Mouse (Mus musculus) urinary bladder, postnatal 4 days (tissue): ENCODE measurements around the gene Ints6l.
A peak's percentile ranks its signal among the peaks of the same experiment; 100 is the strongest.
"Not testable (repeated sequence)": the region's sequence is repeated elsewhere in the genome, so short reads cannot be mapped to it uniquely, and the experiment has no call there.

ENCODE experiments used
- DNase-seq, 2 experiments: peaks; one replicate each; pipeline ENCODE4 v3.0.0; 2021 to 2022; ENCODE audit warnings: low spot score in 2 of 2

The Ints6l gene

DNA sequence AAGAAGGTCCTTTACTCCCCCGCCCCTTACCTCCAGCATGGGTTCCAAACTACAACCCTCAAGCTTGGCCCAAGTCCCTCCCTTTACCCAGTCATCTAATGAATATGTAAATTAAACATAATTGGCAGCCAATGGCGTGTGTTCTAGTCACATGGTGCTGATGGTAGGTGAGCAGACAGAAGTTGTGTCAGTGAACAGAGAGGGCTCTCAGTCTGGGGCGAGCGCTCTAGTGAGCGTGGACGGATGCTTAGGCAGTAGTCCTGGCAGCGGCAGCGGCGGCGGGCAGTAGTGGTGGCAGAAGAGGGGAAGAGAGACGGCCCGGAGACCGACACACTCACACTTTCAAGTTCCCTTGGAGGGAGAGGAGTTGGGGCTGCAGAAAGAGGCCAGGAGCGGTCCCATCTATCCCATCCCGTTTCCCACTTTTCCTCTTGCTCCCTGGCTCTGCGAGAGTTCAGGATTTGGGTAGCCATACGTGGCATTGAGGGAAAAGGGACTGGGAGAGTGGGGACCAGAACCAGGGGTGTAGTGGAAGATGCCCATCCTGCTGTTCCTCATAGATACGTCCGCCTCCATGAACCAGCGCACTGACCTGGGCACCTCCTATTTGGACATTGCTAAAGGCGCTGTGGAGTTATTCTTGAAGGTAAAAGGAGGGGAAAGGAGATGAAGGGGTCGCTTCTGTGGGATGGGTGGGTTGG is at the start of gene Ints6l:
Gene Ints6l (plus strand): TSS at position 187 of the 701 bp plus-strand sequence.
- peak; percentile 41 to 63 for DNase-seq

DNA sequence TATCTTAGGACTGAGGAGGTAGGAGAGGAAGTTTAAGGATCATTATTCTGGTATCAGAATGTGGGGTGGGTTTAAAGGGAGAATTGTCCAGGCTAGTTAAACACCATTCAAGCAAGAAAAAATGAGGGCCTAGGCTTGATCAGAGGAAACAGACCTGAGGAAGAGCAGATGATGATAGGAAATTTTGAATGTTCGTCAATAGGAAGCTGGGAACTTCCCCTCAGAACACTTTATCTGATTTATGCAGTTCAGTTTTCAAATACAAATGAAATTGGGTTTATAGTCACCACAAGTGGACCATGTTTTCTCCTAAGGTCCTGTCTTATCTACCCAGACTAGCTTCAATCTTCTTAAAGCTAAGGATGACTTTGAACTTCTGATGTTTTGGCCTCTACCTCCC is 49.2 kb upstream of the Ints6l start:
- DNase-seq, result no peak

DNA sequence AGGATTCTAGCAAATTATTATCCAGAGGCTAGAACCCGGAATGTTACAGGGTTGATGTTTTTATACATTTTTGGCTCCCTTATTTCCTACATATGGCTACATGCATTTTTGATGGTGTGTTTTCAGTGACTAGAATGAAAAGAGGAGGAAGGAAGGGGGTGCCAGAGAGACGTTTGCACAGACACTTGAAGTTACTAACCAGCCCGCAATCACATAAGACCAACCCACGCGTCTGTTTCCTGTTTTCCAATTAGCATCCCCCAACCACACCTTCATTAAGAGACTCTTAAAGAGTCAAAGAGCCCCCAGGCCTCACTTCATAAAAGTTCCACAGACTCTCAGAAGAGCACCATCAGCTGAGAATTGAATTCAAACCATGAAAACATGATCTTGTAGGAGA is 48.5 kb upstream of the Ints6l start:
- DNase-seq, result no peak

DNA sequence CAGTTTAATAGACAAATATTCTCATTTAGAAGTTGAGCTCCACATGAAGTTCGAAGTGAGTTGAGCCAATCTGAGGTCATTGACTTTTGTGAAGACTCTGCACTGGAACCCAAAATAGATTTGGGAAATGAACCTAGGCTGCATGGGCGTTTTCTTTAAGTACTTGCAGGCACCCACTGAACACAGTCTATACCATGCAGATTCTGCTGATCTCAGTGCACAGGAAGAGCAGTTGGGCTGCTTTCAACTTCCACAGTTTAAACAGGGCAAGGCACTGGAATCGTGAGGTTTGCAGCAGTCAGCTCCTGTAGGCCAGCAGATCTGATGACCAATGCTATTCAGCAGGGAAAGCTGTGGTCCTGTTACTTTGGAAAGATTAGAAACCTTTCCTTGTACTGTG is 38.4 kb upstream of the Ints6l start:
- DNase-seq, result no peak

DNA sequence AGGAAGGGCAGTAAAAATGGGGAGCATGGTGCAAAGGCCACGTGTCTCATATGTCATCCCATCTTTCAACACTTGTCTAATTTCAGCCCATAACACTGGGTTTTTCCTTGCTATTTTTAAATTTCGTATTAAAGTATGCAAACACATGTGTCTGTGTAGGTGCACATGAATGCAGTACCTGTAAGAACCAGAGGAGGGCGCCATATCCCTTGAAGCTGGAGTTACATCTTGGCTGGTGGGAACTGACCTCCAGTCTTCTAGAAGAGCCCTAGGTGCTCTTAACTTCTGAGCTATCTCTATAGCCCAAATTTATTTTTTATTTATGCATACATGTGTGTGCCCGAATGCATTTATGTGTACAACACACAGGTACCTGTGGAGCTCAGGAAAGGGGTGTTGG is 37.1 kb upstream of the Ints6l start:
- DNase-seq, result no peak

DNA sequence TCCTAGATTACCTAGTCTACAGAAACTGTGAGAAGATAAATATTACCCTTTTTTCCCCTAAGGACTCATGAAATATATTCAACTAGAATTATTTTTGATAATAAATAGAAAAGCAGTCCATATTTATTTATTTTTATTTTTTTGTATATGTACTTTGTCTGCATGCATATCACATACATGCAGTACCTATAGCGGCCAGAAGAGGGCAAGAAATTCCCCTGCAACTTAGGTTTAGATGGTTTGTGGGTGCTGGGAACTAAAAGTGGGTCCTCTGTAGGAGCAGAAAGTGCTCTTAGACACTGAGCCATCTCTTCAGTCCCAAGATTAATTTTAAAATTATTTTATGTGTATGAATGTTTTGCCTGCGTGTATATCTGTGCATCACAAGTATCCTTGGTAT is 24.1 kb upstream of the Ints6l start:
- DNase-seq, result no peak

DNA sequence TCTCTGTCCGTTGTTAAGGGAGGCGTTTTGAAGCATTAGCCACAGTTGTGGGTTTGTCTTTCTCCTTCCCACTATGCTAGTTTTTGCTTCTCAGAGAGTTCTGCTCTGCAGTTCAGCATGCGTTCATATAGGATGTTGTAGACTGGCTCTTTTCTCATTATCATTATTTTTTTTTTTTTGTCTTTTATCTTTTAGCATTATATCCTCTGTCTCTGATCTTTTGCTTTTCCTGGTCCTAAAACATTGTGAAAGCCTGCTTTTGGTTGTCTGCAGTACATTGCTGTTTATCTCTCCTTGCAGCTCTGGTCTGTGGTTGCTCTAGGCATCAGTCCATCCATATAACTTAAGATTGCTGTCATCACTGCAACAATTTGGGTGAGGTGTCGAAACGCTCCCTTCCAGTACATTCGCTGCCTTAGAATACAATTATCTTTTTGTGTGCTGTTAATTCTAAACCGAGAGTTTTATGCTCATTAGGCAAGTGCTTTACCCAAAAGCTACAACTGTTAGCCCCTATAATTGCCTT is 18.8 kb upstream of the Ints6l start:
- DNase-seq, result no peak

DNA sequence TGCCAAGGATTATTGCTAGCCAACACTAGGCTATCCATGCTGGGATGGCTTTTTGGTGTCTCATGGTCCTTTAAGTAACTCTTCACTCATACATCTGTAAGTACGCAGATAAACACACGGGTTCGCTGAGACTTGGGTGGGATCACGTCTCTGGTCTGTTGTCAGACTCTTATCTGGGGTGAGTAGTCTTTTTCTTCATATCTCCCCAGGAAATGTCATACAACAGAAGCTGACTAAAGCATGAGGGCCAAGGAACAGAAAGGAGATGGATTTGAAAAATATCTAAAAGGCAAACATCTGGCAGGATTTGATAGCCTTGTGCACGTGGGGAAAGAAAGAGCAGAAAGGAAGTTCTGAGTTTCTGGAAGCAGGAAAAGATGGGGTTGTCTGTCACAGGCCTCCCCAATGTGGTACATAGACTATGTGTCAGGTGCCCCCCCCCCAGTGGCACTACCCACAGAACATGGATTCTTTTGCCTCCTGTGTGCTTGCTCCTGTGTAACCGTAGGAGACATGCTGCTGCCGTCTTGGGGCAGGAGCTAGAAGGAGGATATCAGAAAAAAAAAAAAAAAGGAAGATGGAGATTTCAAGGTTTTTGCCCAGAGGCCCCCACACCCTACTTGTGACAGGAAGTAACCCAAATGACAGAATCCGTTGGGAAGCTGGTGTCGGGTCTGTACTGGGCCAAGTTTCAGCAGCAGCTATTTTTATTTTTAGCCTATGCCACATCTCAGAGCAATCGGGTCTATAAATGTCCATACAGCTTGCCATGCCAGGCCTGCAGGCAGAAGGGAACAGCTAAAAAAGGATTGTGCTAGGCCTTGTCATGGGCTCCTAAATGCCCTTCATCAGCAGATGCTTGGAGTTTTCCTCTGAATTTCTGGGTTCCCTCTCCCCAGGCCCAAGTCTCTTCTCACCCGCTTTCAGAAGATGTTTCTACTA is 7.9 kb upstream of the Ints6l start:
- DNase-seq, result no peak

DNA sequence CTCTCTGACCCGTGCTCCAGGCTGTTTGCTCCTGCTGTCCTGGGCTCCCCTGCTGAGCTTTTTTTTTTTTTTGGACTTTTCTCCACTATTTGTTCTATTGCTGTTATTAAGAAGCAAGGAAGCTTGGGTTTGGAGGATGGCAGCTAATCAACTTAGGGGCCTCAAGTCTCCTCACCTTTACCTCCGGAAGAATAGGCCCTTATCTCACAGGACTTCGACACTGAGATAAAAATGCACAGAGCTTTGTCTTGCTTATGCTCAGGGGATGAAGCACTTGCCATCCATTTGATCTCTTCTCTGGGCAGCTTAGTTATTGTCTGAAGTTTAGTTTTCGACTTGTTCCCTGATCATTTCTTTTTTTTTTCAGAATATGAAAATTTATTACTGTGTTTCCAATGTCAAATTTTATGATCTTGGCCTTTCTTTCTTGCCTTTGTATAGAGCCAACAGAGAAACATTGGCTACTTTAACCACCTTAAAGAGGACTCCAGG is 7.1 kb upstream of the Ints6l start, which contains the start of gene Gm2174:
Gene Gm2174 (plus strand): TSS at position 442 of the 492 bp plus-strand sequence.
- DNase-seq, result no peak

DNA sequence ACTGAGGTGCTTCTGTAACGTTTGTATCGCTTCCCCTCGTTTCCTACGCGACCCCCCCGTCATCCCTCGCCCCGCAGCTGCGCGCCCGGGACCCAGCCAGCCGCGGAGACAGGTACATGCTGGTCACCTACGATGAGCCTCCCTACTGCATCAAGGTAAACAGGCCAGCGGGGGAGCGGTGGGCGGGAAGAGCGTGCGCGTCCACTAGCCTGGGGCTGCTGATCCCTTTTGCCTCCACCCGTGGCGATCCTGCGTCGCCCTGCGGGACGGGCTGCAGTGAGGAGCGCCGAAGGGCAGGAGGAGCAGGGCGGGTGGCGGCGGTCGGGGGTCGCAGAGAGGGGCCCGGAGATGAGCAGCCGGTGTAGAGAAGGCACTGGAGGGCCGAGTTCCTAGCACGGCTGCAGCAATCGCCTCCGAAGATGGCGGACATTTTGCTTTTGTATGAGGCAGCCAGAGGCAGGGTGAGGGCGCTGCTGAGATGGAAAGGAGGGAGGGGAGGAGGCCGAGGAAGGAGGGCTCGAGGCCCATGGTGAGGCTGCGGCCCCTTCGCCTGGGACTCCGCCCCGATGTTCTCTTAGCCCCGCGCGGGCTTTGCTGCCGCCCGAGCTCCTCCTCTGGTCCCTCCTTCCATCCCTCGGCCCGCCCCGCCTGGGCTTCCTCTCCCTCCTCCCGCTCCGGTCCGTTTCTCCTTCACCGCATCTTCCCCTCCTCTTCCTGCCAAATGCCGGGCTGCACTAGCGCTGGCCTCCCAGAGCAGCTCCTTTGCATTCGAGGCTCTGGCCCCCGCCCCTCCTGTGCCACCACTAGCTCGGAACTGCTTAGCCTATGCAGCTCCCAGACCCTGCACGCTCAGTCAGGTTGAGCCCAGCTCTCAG is 952 bp downstream of the Ints6l start:
- DNase-seq, result peak; percentile 86 to 89

DNA sequence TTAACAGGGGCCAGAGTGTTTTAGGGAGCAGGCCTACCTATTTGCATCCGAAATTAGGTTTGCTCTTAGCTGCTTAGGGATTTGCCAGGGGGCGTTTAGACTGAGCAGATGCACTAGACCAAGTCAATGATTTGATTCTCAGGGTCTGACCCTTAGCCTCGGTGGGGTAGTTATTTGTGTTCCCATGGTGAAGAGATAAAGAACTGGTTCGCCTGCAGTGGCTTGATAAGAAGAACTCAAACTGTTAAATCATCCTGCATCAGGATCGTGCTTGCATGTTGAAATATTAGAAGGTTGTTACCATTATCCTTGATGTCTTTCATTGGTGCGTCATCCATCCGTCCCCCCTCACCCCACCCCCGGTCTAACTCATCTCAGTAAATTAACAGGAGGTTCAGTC is 1.7 kb downstream of the Ints6l start:
- DNase-seq, result no peak

DNA sequence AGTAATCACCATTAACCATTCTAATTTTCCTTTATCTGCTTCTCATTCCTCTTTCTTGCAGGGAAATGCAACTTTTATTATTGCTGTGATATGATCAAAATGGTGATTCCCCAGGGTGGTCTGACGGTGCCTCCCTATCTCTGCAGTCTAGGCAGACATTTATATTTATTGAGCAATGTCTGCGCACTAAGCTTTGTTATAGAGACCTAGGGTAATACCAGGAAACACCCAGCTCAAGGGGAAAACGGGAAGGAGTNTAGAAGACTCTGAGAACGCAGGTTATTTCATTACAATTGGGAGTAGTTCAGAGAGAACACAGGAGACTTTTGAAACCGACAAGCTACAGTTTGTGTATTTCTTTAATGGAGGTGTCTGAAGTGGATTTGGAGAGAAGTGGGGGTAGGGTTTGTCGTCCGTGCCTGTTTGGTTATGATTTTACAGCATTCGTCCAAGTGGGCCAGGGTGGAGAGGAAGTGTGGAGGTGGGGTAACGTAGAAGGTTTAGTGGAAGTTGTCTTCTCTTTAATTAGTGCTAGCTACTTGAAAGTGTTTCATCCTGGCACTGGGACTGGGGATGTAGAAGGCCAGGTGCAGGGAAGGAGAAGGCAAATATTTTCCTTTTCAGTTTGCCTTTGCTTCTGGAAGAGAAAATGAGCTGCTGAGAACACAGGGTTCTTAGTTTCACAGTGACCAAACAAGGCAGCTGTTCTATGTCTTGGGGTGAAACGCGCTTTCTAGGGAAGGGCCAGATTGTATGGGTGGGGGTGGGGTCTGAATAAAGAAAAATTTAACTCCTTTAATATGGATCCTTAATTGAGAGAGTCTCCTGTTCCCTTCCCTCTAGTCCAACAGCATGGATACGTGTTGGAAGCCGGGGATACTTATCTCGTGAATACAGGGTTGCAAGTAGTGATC is 7.6 kb downstream of the Ints6l start:
- no peak for DNase-seq

DNA sequence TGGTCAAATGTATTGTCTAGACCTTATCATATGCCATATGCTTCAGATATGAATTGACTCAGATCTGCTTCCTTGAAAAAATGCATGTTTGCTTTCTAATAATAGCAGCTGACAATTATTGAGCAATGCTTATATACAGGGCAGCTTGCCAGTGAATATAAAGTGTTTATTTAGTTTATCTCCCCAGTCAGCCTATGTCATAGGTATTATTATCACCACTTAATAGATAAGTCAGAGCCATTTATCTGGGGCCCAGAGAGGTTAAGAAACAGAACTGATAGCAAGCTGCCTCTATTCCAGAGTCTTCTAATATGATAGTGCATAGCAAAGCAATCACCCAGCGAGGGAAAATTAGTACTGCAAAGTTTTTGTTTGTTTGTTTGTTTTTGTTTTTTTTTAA is 10.2 kb downstream of the Ints6l start:
- no peak for DNase-seq

DNA sequence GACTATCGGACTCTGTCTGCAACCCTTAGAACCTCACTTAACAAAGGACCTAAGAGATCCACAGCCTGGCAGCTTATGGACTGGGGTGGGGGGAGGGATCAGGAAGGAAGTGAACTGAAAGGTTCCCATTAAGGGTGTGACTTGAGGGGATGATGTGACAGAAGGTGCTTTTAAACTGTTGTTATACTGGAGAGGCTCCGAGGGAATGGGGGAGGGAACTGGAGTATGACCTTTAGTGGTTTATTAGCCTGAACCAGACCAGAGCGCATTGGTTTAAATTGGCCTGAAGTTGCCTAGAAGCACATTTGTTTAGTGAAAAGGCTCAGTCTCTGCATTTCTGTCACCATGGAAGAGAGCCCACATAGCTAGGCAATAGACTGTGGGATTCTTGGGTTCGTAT is 13.0 kb downstream of the Ints6l start:
- no peak for DNase-seq

DNA sequence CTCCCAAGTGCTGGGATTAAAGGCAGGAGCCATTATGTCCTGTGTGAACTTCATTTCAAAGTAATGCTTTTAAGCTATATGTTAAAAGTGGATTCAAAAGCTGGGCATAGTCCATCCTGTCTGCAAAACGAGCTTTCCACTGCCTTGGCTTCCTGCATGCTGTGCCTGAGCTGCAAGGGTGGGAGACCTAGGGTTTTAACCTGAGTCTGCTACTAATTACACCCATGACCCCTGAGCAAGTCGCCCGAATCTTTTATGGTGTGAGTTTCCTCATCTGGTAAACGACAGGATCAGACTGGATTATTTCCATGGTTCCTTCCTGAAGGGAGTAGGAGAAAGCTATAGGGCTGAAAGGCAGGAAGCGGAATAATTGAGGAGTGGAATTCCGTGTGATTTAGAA is 13.8 kb downstream of the Ints6l start:
- no peak for DNase-seq

DNA sequence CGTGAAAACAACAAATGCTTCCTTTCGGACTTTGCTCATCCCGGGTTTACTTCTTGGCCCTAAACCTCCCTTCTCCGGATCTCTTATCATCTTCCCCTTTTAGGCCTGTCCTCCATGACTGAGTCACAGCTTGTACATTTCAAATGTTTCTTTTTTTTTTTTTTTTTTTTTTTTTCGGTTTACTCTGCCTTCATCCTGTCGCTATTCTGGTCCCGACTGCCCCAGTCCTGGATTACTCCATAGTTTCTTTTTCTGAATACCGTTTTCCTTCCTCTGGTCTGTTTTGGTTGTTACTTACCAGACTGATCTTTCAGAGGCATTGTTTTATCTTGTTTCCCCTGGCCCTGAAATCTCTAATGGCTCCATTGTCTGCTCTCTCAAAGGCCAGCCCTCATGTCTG is 19.4 kb downstream of the Ints6l start:
- DNase-seq, result no peak

DNA sequence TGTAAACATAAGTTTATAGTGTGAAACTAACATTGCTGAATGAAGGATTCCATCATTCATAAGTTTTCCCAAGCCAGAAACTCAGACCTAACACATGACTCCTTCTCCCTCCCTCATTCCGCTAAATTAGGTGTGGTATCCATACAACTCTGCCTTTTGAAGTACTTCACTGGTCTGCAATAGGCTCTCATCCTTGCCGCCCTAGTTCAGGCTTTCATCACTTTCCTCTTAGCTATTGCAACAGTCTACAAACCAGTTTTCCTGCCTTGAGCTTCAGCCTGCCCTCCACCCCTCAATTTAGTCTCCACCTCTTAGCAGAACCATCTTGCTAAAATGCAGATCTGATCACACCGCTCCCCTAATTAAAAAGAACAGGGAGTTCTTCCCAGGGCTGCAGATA is 22.9 kb downstream of the Ints6l start:
- no peak for DNase-seq

DNA sequence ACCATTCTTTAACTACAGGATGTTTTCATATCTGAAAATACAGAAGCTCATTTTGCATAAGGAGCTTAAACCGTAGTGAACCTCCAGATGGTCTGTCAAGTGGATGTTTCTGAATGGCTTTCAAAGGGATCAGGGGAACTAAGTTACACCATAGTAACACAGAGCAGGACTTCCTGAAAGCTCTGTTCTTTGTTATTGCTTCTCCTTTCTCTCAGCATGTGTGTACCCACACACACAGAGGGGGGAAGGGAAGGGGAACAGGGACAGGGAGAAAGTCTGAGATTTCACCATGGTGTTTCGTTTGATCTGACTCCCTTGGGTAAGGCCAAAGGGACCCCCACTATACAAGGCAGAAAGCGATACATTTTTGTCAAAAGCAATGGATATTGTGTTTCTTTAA is 27.2 kb downstream of the Ints6l start:
- no peak for DNase-seq

DNA sequence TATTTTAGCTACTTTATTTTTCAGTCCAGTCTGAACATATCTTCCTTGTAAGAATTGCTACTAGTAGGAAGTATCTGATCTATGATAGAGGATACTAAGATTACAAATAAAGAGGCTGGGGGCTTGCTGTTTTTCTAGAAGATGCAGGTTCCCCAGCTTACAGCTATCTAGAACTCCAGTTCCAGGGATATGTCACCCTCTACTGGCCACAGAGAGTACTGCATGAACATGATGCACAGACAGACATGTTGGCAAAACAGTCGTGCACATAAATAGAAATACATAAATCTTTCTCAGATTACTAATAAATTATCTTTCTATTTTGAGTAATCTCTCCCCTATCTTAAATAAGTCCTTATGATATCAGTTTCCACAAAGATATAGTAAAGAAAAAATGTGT is 35.1 kb downstream of the Ints6l start:
- peak; percentile 27 to 76 for DNase-seq

DNA sequence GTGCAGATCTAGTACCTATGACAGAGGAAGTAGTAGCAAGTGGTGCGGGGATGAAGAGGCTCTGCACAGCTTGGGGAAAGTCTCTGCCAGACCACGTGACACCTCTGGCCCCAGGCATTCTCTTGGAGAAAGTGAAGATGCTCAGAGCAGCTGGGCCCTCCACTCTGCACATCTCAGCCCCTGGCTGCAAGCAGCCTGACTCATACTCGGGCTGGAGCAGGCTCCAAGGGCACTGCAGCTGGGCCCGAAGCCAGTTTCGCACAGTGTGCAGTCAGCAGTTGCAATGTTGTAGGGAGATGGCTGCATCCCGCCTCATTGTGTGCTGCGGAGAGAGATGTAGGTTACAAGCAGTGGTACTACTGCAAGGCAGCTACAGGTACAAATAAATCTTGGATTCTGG is 42.6 kb downstream of the Ints6l start:
- no peak for DNase-seq

DNA sequence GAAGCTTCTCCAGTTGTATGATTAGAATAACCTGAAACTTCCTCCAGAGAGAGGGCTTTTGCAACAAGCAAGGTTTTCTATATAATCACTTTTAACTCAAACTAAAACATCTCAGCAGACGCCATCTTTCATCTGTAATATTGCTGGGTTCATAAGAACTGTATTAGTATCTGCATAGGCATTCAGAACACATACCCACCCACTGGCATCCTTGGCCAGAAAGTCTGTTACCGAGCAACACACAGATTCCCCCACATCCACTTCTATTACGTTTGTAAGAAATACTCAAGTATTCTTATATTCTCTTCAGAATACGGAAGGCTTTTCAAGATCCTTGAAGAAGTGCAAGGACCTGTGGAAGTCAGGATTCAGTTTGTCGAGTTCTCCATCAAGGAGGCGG is 69.8 kb downstream of the Ints6l start, which contains the start of gene Gm10477:
Gene Gm10477 (plus strand): TSS at position 301 of the 400 bp plus-strand sequence.
- not testable (repeated sequence) for DNase-seq
